Mouse (Mus musculus) limb, embryonic 12.5 days (tissue): Measurements from ENCODE around the gene Kidins220. TPM values are rescaled to one million over a fixed set of nuclear protein-coding genes. Genes with fewer than 3 reads are reported as not detected.

Source experiments
- ATAC-seq: fragments of 200-750 bp; cut with Nextera tagmentation; 2 replicates; pipeline ENCODE4 v1.8.0; 2017; ENCODE audit warnings: low read depth, moderate TSS enrichment; ENCODE audit not compliant: insufficient number of reproducible peaks, insufficient read depth, low FRiP score, low TSS enrichment
- H3K27ac ChIP-seq: fragments of 300-500 bp; sonication (generic); 2 replicates; pipeline ENCODE4 v1.5.1; 2016; ENCODE audit warnings: mild to moderate bottlenecking, moderate library complexity
- H3K27me3 ChIP-seq: fragments of 300-500 bp; sonication (generic); 2 replicates; pipeline ENCODE4 v1.6.1; 2016; ENCODE audit warnings: mild to moderate bottlenecking, moderate library complexity
- H3K36me3 ChIP-seq: fragments of 300-500 bp; sonication (generic); 2 replicates; pipeline ENCODE4 v1.6.1; 2016; ENCODE audit warnings: mild to moderate bottlenecking, moderate library complexity
- H3K4me1 ChIP-seq: fragments of 300-500 bp; sonication (generic); replicated peaks from 2 replicates; pipeline ENCODE4 v1.6.1; 2016
- H3K4me2 ChIP-seq: fragments of 300-500 bp; sonication (generic); 2 replicates; pipeline ENCODE4 v1.6.1; 2016; ENCODE audit warnings: mild to moderate bottlenecking, moderate library complexity
- H3K4me3 ChIP-seq: fragments of 300-500 bp; sonication (generic); replicated peaks from 2 replicates; pipeline ENCODE4 v1.5.1; 2016; ENCODE audit warnings: mild to moderate bottlenecking
- H3K9ac ChIP-seq: fragments of 300-500 bp; sonication (generic); replicated peaks from 2 replicates; pipeline ENCODE4 v1.6.1; 2016; ENCODE audit warnings: mild to moderate bottlenecking, moderate library complexity
- H3K9me3 ChIP-seq: fragments of 300-500 bp; sonication (generic); 2 replicates; pipeline ENCODE4 v1.6.1; 2016; ENCODE audit warnings: mild to moderate bottlenecking, moderate library complexity
- WGBS: fragments of 180-500 bp; shearing (Covaris S2); methylation state at CpG from one replicate; pipeline ENCODE4 v1.1.7; 2016; 5-methylcytosine and 5-hydroxymethylcytosine counted together
- polyA plus RNA-seq: library from polyadenylated mRNA; unstranded; fragments of >200 nt; fragmentation: Nextera tagmentation; extraction: Ambion mirVana; gene quantifications from 2 replicates; pipeline ENCODE4 v1.2.1, GENCODE M21; 2016

Gene Kidins220
- polyA plus RNA-seq, 1 experiment from 2014 or later = 19.6 TPM

DNA sequence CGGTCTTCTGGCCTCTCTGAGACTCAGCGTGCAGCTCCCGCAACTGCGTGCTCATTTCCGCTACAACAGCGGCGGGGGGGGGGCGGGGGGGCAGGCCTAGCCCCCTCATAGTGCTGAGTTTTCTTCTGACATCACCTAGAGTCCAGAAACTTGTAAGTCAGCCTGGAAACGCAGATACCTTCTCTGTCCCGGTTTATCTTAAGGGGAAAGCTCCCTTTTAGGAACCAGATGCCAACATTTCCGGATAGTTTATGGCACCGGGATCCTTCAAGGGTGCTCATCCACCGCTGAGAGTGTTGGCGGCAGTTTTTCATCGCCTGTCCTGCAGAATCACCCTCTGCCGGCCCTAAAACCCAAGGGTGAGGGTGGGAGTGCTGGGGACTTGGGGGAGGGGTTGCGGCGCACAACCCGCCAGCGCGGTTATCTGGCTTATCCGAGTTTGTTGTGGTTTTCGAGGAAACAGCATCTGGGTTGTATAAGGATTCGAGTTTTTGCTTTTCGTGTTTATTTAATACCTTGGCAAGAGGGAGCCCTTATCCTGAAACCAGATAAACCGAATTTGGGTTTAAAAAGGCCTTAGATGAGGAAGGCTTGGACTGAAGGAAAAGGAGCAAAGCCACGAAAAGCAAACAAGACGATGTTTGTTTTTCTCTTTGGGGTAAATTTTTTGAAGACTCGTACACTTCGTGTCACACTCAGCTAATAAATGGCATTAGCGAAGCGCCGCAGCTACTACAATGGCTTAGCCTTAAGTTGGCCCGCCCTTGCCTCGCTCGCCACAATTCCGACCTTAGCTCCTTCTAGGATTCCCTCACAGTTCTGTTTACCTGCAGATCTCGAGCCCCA lies 125.1 kb downstream of the Kidins220 start:
- Histone ChIP-seq H3K4me2 (peak overlapping the region; percentile 80), H3K27me3 (no peaks in the 10 kb centered on the region), H3K4me1 (peaks cover 36% of the 10 kb centered on the region), H3K27ac (peak overlapping the region; percentile 99), H3K4me3 (peak overlapping the region; percentile 59), H3K36me3 (no peaks in the 10 kb centered on the region), H3K9me3 (no peaks in the 10 kb centered on the region), H3K9ac (peak overlapping the region; percentile 76)
- WGBS = under 1% methylated on average over 38 of the region's 38 CpGs
- ATAC-seq = no peak

DNA sequence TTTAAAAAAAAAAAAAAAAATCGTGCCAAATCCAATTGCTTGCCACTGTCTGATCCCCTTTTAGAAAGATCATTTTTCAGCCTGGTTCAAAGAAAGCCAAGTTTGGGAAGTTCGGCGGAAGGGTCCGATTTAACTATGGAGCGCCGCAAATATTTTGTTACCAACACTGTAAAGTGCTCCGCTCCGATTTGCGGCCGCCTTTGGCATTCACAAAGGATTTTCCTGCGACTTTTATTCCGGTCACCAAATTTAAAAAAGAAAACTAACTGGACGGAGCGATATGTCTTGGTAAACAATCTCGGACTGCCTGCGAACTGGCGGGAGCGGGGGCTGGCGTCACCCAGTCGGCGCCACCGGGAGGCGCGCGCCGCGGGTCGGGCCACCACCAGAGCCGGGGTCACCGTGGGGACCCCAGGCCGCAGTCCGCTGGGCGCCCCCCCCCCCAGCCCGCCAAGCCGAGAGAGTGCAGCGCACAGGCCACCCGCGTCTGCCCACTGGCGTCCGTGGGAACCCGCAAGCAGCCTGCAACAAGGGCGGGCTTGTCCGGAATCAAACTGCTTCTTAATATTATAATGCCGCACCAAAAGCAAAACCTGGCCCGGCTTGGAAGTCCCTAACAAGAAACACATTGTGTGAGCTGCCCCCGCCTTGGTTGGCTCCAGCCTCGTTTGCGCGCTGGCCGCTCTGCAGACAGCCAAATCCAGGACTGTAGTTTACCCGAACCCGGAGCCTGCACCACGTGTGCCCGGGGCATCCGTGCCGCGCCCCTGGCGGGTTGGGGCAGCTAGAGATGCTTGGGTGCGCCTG lies 125.9 kb downstream of the Kidins220 start:
- no peaks in the 10 kb centered on the region for H3K36me3 ChIP-seq
- H3K27me3 ChIP-seq = no peaks in the 10 kb centered on the region
- under 1% methylated on average over 58 of the region's 59 CpGs for WGBS
- H3K4me1 ChIP-seq = peaks cover 36% of the 10 kb centered on the region
- H3K4me2 ChIP-seq = peak overlapping the region; percentile 80
- peak overlapping the region; percentile 76 for H3K9ac ChIP-seq
- ATAC-seq = no peak
- no peaks in the 10 kb centered on the region for H3K9me3 ChIP-seq
- peak overlapping the region; percentile 59 for H3K4me3 ChIP-seq
- peak overlapping the region; percentile 99 for H3K27ac ChIP-seq

DNA sequence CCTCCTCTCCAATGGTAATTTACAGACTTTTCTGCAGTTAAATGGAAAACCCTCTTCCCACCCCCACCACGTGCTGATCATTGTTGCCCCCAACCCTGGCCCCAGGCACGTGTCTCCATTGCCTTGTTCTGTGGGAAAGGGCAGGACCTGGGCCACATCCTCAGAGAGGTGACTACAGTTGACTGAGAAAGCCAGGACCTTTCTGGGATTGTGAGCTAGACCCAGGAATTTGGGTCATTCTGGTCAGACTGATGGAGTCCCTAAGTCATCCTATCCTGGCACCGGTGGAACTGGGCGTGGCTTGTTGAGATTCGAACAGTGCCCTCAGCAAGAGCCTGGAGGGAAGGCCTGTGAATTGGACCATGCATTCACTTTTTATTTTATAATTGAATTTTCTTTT lies 126.7 kb downstream of the Kidins220 start:
- Histone ChIP-seq H3K9me3 (no peaks in the 10 kb centered on the region), H3K4me1 (peaks cover 36% of the 10 kb centered on the region), H3K27ac (peak overlapping the region; percentile 99), H3K36me3 (no peaks in the 10 kb centered on the region), H3K9ac (no peak overlapping the region; the same call in 1 of the 2 replicates), H3K4me2 (peak overlapping the region; percentile 80), H3K27me3 (no peaks in the 10 kb centered on the region), H3K4me3 (peak overlapping the region; percentile 59)
- WGBS = 15% methylated on average over 5 of the region's 5 CpGs
- no peak for ATAC-seq

DNA sequence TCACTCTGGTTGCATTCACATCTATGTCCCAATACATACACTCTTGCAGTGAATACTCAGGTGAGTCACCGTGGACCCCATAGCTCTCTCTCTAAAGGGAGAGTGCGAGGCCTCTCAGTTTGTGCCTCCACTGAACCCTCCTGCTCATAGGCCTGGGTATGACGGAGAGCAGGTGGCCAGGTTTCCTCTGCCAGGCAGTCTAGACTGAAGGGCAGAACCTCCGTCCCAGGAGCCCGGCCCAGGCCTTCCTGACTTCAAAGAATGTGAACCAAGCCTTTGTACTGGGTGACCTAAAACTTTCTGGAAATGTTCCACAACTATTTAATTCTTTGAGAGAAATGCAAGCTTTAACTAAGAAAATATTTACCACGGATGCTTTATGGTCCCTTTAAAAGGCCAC lies 129.2 kb downstream of the Kidins220 start:
- Histone ChIP-seq H3K36me3 (no peaks in the 10 kb centered on the region), H3K4me2 (no peak overlapping the region), H3K4me1 (peaks cover 17% of the 10 kb centered on the region), H3K9me3 (no peaks in the 10 kb centered on the region), H3K27ac (no peak overlapping the region), H3K9ac (no peak overlapping the region), H3K27me3 (no peaks in the 10 kb centered on the region), H3K4me3 (no peak overlapping the region)
- WGBS = 72% methylated on average over 6 of the region's 6 CpGs
- no peak for ATAC-seq

DNA sequence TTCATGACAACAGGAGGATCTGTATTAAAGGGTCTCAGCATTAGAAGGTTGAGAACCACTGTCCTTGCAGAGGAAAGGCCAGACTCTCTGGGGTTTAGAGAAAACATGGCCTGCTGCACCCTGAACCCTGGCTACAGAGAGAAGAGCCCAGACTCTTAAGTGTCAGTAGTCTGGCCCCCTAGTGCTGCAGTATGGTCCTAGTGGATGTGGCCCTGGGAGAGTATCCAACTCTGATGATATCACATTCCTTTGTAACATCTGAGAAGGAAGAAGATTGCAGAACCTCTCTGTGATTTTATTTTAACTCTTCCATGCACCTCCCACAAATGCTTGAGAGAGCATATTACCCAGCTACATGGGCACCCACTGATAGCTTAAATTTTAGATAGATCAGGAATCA lies 129.8 kb downstream of the Kidins220 start:
- Histone ChIP-seq H3K27ac (no peak overlapping the region), H3K9ac (no peak overlapping the region)

DNA sequence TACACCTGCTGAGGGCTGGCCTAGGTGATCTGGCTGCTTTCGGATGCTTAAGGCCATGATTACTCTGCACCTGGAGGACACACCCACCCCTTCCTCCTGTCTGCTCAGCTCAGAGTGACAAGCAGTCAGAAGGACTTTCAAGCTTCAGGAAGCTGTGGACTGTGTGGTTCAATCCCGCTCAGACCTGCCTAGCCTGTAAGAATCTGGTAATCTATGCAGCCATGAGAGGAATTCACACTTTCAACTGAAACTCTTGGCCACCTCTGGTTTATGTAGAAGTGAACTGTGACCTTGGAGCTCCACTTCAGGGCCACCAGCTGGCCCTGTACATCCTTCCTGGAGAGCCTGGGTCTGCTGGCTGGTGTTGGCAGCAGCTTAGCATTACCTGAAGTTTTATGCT lies 134.1 kb downstream of the Kidins220 start:
- H3K36me3 ChIP-seq = no peaks in the 10 kb centered on the region
- WGBS = 61% methylated on average over 2 of the region's 2 CpGs
- 0 out of 2 replicates have a peak, but pooled peaks cover under 1% of the 10 kb centered on the region for H3K4me1 ChIP-seq
- ATAC-seq = no peak
- no peaks in the 10 kb centered on the region for H3K27me3 ChIP-seq
- H3K4me2 ChIP-seq = no peak overlapping the region
- no peak overlapping the region for H3K27ac ChIP-seq
- no peak overlapping the region for H3K4me3 ChIP-seq
- H3K9me3 ChIP-seq = no peaks in the 10 kb centered on the region
- no peak overlapping the region for H3K9ac ChIP-seq

More for the DNA sequence above, 129.8 kb downstream of the Kidins220 start:
- Histone ChIP-seq H3K4me2 (no peak overlapping the region), H3K9me3 (no peaks in the 10 kb centered on the region), H3K4me3 (no peak overlapping the region), H3K36me3 (no peaks in the 10 kb centered on the region), H3K27me3 (no peaks in the 10 kb centered on the region), H3K4me1 (peaks cover 17% of the 10 kb centered on the region)
- no peak for ATAC-seq

DNA sequence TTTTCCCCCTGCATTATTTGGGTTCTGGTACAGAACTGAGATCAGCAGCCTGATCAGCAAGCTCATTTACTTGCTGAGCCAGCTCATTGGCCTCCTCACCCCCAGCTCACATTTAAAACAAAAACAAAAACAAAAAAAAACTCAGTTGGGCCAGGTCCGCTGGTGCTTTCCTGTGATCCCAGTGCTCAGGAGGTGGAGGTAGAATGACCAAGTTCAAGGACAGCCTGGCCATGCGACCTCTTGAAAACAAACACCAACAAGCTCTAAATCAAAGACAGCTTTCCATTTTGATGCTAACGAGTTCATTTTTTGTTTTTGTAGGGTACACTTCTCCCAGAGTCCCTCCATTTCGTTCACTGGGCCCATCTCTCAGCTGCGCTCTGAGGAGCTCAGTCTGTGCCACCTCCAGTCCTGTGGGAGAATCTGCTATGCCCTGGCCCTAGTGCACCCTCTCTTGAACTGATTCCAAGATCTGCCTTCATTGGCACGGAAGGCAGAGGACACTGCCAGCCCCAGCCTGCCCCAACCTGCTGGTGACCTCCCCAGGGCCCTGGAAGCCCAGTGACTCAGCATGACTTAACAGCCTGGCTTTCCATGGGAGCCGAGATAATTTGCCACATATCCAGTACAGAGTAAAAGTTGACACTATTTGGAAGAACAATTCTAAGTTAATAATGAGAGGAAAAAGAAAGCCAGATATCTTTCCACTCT lies 135.4 kb downstream of the Kidins220 start:
- Histone ChIP-seq H3K27me3 (no peaks in the 10 kb centered on the region), H3K4me3 (no peak overlapping the region), H3K27ac (no peak overlapping the region), H3K9me3 (no peaks in the 10 kb centered on the region), H3K36me3 (no peaks in the 10 kb centered on the region), H3K9ac (no peak overlapping the region), H3K4me1 (no peaks in the 10 kb centered on the region), H3K4me2 (no peak overlapping the region)
- no peak for ATAC-seq
- 63% methylated on average over 7 of the region's 7 CpGs for WGBS

DNA sequence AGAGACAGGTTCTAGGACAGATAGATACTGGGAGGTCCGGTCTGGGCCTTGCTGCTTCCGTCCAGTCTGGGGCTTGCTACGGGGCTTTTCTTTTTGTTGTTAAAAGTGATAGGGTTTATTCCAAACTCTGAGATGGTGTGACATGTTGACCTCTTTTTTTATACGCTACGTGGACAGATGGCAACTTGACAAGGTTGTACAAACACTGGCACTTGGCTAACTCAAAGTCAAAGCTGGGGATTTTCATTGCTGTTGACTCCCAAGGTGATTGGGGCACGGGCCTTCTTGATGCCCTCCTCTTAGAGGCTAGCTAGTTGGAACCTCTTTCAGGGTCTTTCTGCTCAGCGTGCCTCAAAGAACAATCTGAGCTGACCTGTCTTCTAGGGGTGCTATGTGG lies 136.0 kb downstream of the Kidins220 start:
- Histone ChIP-seq H3K27me3 (no peaks in the 10 kb centered on the region), H3K36me3 (no peaks in the 10 kb centered on the region), H3K4me3 (no peak overlapping the region), H3K9me3 (no peaks in the 10 kb centered on the region), H3K4me1 (no peaks in the 10 kb centered on the region), H3K4me2 (no peak overlapping the region), H3K27ac (no peak overlapping the region), H3K9ac (no peak overlapping the region)
- no peak for ATAC-seq
- 87% methylated on average over 7 of the region's 7 CpGs for WGBS

Other genes starting within 250 kb of the Kidins220 start
- 56.3 and 59.1 TPM in 2 replicates for gene Mboat2, start 144.0 kb upstream of the Kidins220 start, polyA plus RNA-seq
- 370 and 373 TPM in 2 replicates for gene Id2, start 122.2 kb downstream of the Kidins220 start, polyA plus RNA-seq